Mouse (Mus musculus): ENCODE measurements around the gene Gltp.

Gene Gltp

GRCm38 (mm10) chr5:114656305-114656704, 34.5 kb downstream of the Gltp start:
- Histone ChIP-seq H3K27me3 (ENCODE audit: control insufficient read depth, insufficient read depth, low read length, poor library complexity, severe bottlenecking) (no peaks in the 10 kb centered on the region), H3K36me3 (ENCODE audit: control insufficient read depth, insufficient read depth, low read length, poor library complexity, severe bottlenecking) (no peaks in the 10 kb centered on the region)
- DNase-seq (ENCODE audit: low read depth, low spot score) = no peak

GRCm38 (mm10) chr5:114655721-114656120, 35.1 kb downstream of the Gltp start:
- H3K36me3 ChIP-seq (ENCODE audit: control insufficient read depth, insufficient read depth, low read length, poor library complexity, severe bottlenecking) = no peaks in the 10 kb centered on the region
- no peaks in the 10 kb centered on the region for H3K27me3 ChIP-seq (ENCODE audit: control insufficient read depth, insufficient read depth, low read length, poor library complexity, severe bottlenecking)
- DNase-seq (ENCODE audit: low read depth, low spot score) = no peak

- no peaks in the 10 kb centered on the region for H3K27me3 ChIP-seq (ENCODE audit: control insufficient read depth, insufficient read depth, low read length, poor library complexity, severe bottlenecking)
- H3K36me3 ChIP-seq (ENCODE audit: control insufficient read depth, insufficient read depth, low read length, poor library complexity, severe bottlenecking) = no peaks in the 10 kb centered on the region
- no peak for DNase-seq (ENCODE audit: low read depth, low spot score)
These were observed 36.9 kb downstream of the Gltp start for GRCm38 (mm10) chr5:114653656-114654437.

GRCm38 (mm10) chr5:114651449-114651848, 39.3 kb downstream of the Gltp start:
- peak; percentile 20 for DNase-seq (ENCODE audit: low read depth, low spot score)
- H3K36me3 ChIP-seq (ENCODE audit: control insufficient read depth, insufficient read depth, low read length, poor library complexity, severe bottlenecking) = no peaks in the 10 kb centered on the region
- no peaks in the 10 kb centered on the region for H3K27me3 ChIP-seq (ENCODE audit: control insufficient read depth, insufficient read depth, low read length, poor library complexity, severe bottlenecking)

- H3K36me3 ChIP-seq (ENCODE audit: control insufficient read depth, insufficient read depth, low read length, poor library complexity, severe bottlenecking) = no peaks in the 10 kb centered on the region
- DNase-seq (ENCODE audit: low read depth, low spot score) = peak; percentile 17
- no peaks in the 10 kb centered on the region for H3K27me3 ChIP-seq (ENCODE audit: control insufficient read depth, insufficient read depth, low read length, poor library complexity, severe bottlenecking)
These were observed 39.8 kb downstream of the Gltp start for GRCm38 (mm10) chr5:114651002-114651401.

- H3K36me3 ChIP-seq (ENCODE audit: control insufficient read depth, insufficient read depth, low read length, poor library complexity, severe bottlenecking) = no peaks in the 10 kb centered on the region
- H3K27me3 ChIP-seq (ENCODE audit: control insufficient read depth, insufficient read depth, low read length, poor library complexity, severe bottlenecking) = no peaks in the 10 kb centered on the region
- no peak for DNase-seq (ENCODE audit: low read depth, low spot score)
These were observed 42.0 kb downstream of the Gltp start for GRCm38 (mm10) chr5:114648728-114649311.

GRCm38 (mm10) chr5:114647211-114647974, 43.4 kb downstream of the Gltp start:
- Histone ChIP-seq H3K27me3 (ENCODE audit: control insufficient read depth, insufficient read depth, low read length, poor library complexity, severe bottlenecking) (no peaks in the 10 kb centered on the region), H3K36me3 (ENCODE audit: control insufficient read depth, insufficient read depth, low read length, poor library complexity, severe bottlenecking) (no peaks in the 10 kb centered on the region)
- no peak for DNase-seq (ENCODE audit: low read depth, low spot score)

GRCm38 (mm10) chr5:114645916-114646315, 44.9 kb downstream of the Gltp start:
- Histone ChIP-seq H3K36me3 (ENCODE audit: control insufficient read depth, insufficient read depth, low read length, poor library complexity, severe bottlenecking) (no peaks in the 10 kb centered on the region), H3K27me3 (ENCODE audit: control insufficient read depth, insufficient read depth, low read length, poor library complexity, severe bottlenecking) (no peaks in the 10 kb centered on the region)
- no peak for DNase-seq (ENCODE audit: low read depth, low spot score)

- Histone ChIP-seq H3K36me3 (ENCODE audit: control insufficient read depth, insufficient read depth, low read length, poor library complexity, severe bottlenecking) (no peaks in the 10 kb centered on the region), H3K27me3 (ENCODE audit: control insufficient read depth, insufficient read depth, low read length, poor library complexity, severe bottlenecking) (no peaks in the 10 kb centered on the region)
- no peak for DNase-seq (ENCODE audit: low read depth, low spot score)
These were observed 45.9 kb downstream of the Gltp start for GRCm38 (mm10) chr5:114644918-114645317.

GRCm38 (mm10) chr5:114640809-114641208, 50.0 kb downstream of the Gltp start:
- H3K27me3 ChIP-seq (ENCODE audit: control insufficient read depth, insufficient read depth, low read length, poor library complexity, severe bottlenecking) = no peaks in the 10 kb centered on the region
- no peaks in the 10 kb centered on the region for H3K36me3 ChIP-seq (ENCODE audit: control insufficient read depth, insufficient read depth, low read length, poor library complexity, severe bottlenecking)
- DNase-seq (ENCODE audit: low read depth, low spot score) = no peak

- no peak for DNase-seq (ENCODE audit: low read depth, low spot score)
- Histone ChIP-seq H3K27me3 (ENCODE audit: control insufficient read depth, insufficient read depth, low read length, poor library complexity, severe bottlenecking) (no peaks in the 10 kb centered on the region), H3K36me3 (ENCODE audit: control insufficient read depth, insufficient read depth, low read length, poor library complexity, severe bottlenecking) (no peaks in the 10 kb centered on the region)
These were observed 51.2 kb downstream of the Gltp start for GRCm38 (mm10) chr5:114639645-114639957.

GRCm38 (mm10) chr5:114638769-114639644, 51.8 kb downstream of the Gltp start:
- DNase-seq (ENCODE audit: low read depth, low spot score) = peak; percentile 91
- no peaks in the 10 kb centered on the region for H3K27me3 ChIP-seq (ENCODE audit: control insufficient read depth, insufficient read depth, low read length, poor library complexity, severe bottlenecking)
- no peaks in the 10 kb centered on the region for H3K36me3 ChIP-seq (ENCODE audit: control insufficient read depth, insufficient read depth, low read length, poor library complexity, severe bottlenecking)

- Histone ChIP-seq H3K36me3 (ENCODE audit: control insufficient read depth, insufficient read depth, low read length, poor library complexity, severe bottlenecking) (no peaks in the 10 kb centered on the region), H3K27me3 (ENCODE audit: control insufficient read depth, insufficient read depth, low read length, poor library complexity, severe bottlenecking) (no peaks in the 10 kb centered on the region)
- no peak for DNase-seq (ENCODE audit: low read depth, low spot score)
These were observed 54.7 kb downstream of the Gltp start for GRCm38 (mm10) chr5:114636091-114636490.

- H3K27me3 ChIP-seq (ENCODE audit: control insufficient read depth, insufficient read depth, low read length, poor library complexity, severe bottlenecking) = no peaks in the 10 kb centered on the region
- no peaks in the 10 kb centered on the region for H3K36me3 ChIP-seq (ENCODE audit: control insufficient read depth, insufficient read depth, low read length, poor library complexity, severe bottlenecking)
- peak; percentile 66 for DNase-seq (ENCODE audit: low read depth, low spot score)
These were observed 59.4 kb downstream of the Gltp start for GRCm38 (mm10) chr5:114631336-114631735.

Measured in splenic B cell, adult 2 months (primary cell).